Mouse (Mus musculus): ENCODE data around the gene Nav2. TPM values are rescaled to one million over a fixed set of nuclear protein-coding genes. Genes with fewer than 3 reads are reported as not detected.

The Nav2 gene
- polyA plus RNA-seq, 1 experiment from 2014 or later = 4.1 TPM

GRCm38 (mm10) chr7:49032216-49032615, 123.7 kb downstream of the Nav2 start:
- H3K9ac ChIP-seq (ENCODE audit: low read depth, low read length) = no peak overlapping the region
- no peak overlapping the region for H3K4me3 ChIP-seq (ENCODE audit: low read depth, low read length)
- H3K4me2 ChIP-seq (ENCODE audit: low read depth, low read length) = no peak overlapping the region
- no peaks in the 10 kb centered on the region for H3K4me1 ChIP-seq (ENCODE audit: control insufficient read depth, low read depth, low read length)
- H3K9me3 ChIP-seq (replicated peaks; ENCODE audit: control insufficient read depth, low read length) = no peaks in the 10 kb centered on the region
- ATAC-seq (ENCODE audit: low read depth) = no peak
- no peak overlapping the region for H3K27ac ChIP-seq (ENCODE audit: low read length)
- no peaks in the 10 kb centered on the region for H3K27me3 ChIP-seq (ENCODE audit: control insufficient read depth, insufficient read depth, low read depth, low read length)
- H3K36me3 ChIP-seq (ENCODE audit: control insufficient read depth, insufficient read depth) = no peaks in the 10 kb centered on the region
- 59% methylated on average over 4 of the region's 4 CpGs for WGBS (ENCODE audit: insufficient replicate concordance)

- no peaks in the 10 kb centered on the region for H3K9me3 ChIP-seq (replicated peaks; ENCODE audit: control insufficient read depth, low read length)
- WGBS (ENCODE audit: insufficient replicate concordance) = 40% methylated on average over 2 of the region's 2 CpGs
Observed at GRCm38 (mm10) chr7:49034253-49034652, 125.7 kb downstream of the Nav2 start.

GRCm38 (mm10) chr7:49040163-49040562, 131.6 kb downstream of the Nav2 start:
- Histone ChIP-seq H3K27ac (ENCODE audit: low read length) (no peak overlapping the region), H3K36me3 (ENCODE audit: control insufficient read depth, insufficient read depth) (no peaks in the 10 kb centered on the region), H3K9me3 (replicated peaks; ENCODE audit: control insufficient read depth, low read length) (no peaks in the 10 kb centered on the region), H3K4me1 (ENCODE audit: control insufficient read depth, low read depth, low read length) (no peaks in the 10 kb centered on the region), H3K27me3 (ENCODE audit: control insufficient read depth, insufficient read depth, low read depth, low read length) (no peaks in the 10 kb centered on the region), H3K9ac (ENCODE audit: low read depth, low read length) (no peak overlapping the region), H3K4me3 (ENCODE audit: low read depth, low read length) (no peak overlapping the region), H3K4me2 (ENCODE audit: low read depth, low read length) (no peak overlapping the region)
- 66% methylated on average over 8 of the region's 8 CpGs for WGBS (ENCODE audit: insufficient replicate concordance)
- ATAC-seq (ENCODE audit: low read depth) = no peak

More at GRCm38 (mm10) chr7:49034253-49034652, 125.7 kb downstream of the Nav2 start:
- Histone ChIP-seq H3K9ac (ENCODE audit: low read depth, low read length) (no peak overlapping the region), H3K27me3 (ENCODE audit: control insufficient read depth, insufficient read depth, low read depth, low read length) (no peaks in the 10 kb centered on the region), H3K36me3 (ENCODE audit: control insufficient read depth, insufficient read depth) (no peaks in the 10 kb centered on the region), H3K4me3 (ENCODE audit: low read depth, low read length) (no peak overlapping the region), H3K27ac (ENCODE audit: low read length) (no peak overlapping the region), H3K4me2 (ENCODE audit: low read depth, low read length) (no peak overlapping the region), H3K4me1 (ENCODE audit: control insufficient read depth, low read depth, low read length) (no peaks in the 10 kb centered on the region)
- ATAC-seq (ENCODE audit: low read depth) = no peak

- ATAC-seq (ENCODE audit: low read depth) = no peak
- Histone ChIP-seq H3K27me3 (ENCODE audit: control insufficient read depth, insufficient read depth, low read depth, low read length) (no peaks in the 10 kb centered on the region), H3K9me3 (replicated peaks; ENCODE audit: control insufficient read depth, low read length) (no peaks in the 10 kb centered on the region), H3K36me3 (ENCODE audit: control insufficient read depth, insufficient read depth) (no peaks in the 10 kb centered on the region), H3K4me2 (ENCODE audit: low read depth, low read length) (no peak overlapping the region), H3K27ac (ENCODE audit: low read length) (no peak overlapping the region), H3K4me1 (ENCODE audit: control insufficient read depth, low read depth, low read length) (no peaks in the 10 kb centered on the region), H3K9ac (ENCODE audit: low read depth, low read length) (no peak overlapping the region), H3K4me3 (ENCODE audit: low read depth, low read length) (no peak overlapping the region)
- 48% methylated on average over 4 of the region's 4 CpGs for WGBS (ENCODE audit: insufficient replicate concordance)
Observed at GRCm38 (mm10) chr7:49041334-49042070, 133.0 kb downstream of the Nav2 start.

GRCm38 (mm10) chr7:49045499-49046346, 137.2 kb downstream of the Nav2 start:
- H3K27me3 ChIP-seq (ENCODE audit: control insufficient read depth, insufficient read depth, low read depth, low read length) = no peaks in the 10 kb centered on the region
- no peak overlapping the region for H3K9ac ChIP-seq (ENCODE audit: low read depth, low read length)
- H3K36me3 ChIP-seq (ENCODE audit: control insufficient read depth, insufficient read depth) = no peaks in the 10 kb centered on the region
- H3K4me2 ChIP-seq (ENCODE audit: low read depth, low read length) = no peak overlapping the region
- no peaks in the 10 kb centered on the region for H3K9me3 ChIP-seq (replicated peaks; ENCODE audit: control insufficient read depth, low read length)
- no peak overlapping the region for H3K4me3 ChIP-seq (ENCODE audit: low read depth, low read length)
- no peak overlapping the region for H3K27ac ChIP-seq (ENCODE audit: low read length)
- no peak for ATAC-seq (ENCODE audit: low read depth)
- H3K4me1 ChIP-seq (ENCODE audit: control insufficient read depth, low read depth, low read length) = no peaks in the 10 kb centered on the region
- WGBS (ENCODE audit: insufficient replicate concordance) = 52% methylated on average over 6 of the region's 6 CpGs

- Histone ChIP-seq H3K4me3 (ENCODE audit: low read depth, low read length) (no peak overlapping the region), H3K27ac (ENCODE audit: low read length) (no peak overlapping the region), H3K9me3 (replicated peaks; ENCODE audit: control insufficient read depth, low read length) (no peaks in the 10 kb centered on the region), H3K27me3 (ENCODE audit: control insufficient read depth, insufficient read depth, low read depth, low read length) (no peaks in the 10 kb centered on the region), H3K4me2 (ENCODE audit: low read depth, low read length) (no peak overlapping the region), H3K36me3 (ENCODE audit: control insufficient read depth, insufficient read depth) (no peaks in the 10 kb centered on the region), H3K9ac (ENCODE audit: low read depth, low read length) (no peak overlapping the region), H3K4me1 (ENCODE audit: control insufficient read depth, low read depth, low read length) (no peaks in the 10 kb centered on the region)
- 19% methylated on average over 6 of the region's 6 CpGs for WGBS (ENCODE audit: insufficient replicate concordance)
- no peak for ATAC-seq (ENCODE audit: low read depth)
Observed at GRCm38 (mm10) chr7:49046347-49046989, 138.0 kb downstream of the Nav2 start.

- no peak overlapping the region for H3K4me2 ChIP-seq (ENCODE audit: low read depth, low read length)
- 21% methylated on average over 8 of the region's 8 CpGs for WGBS (ENCODE audit: insufficient replicate concordance)
- H3K27me3 ChIP-seq (ENCODE audit: control insufficient read depth, insufficient read depth, low read depth, low read length) = no peaks in the 10 kb centered on the region
- no peaks in the 10 kb centered on the region for H3K36me3 ChIP-seq (ENCODE audit: control insufficient read depth, insufficient read depth)
- H3K9me3 ChIP-seq (replicated peaks; ENCODE audit: control insufficient read depth, low read length) = no peaks in the 10 kb centered on the region
- no peak overlapping the region for H3K4me3 ChIP-seq (ENCODE audit: low read depth, low read length)
- no peak overlapping the region for H3K9ac ChIP-seq (ENCODE audit: low read depth, low read length)
- no peak for ATAC-seq (ENCODE audit: low read depth)
- H3K4me1 ChIP-seq (ENCODE audit: control insufficient read depth, low read depth, low read length) = no peaks in the 10 kb centered on the region
- no peak overlapping the region for H3K27ac ChIP-seq (ENCODE audit: low read length)
Observed at GRCm38 (mm10) chr7:49047336-49047735, 138.8 kb downstream of the Nav2 start.

GRCm38 (mm10) chr7:49052871-49053618, 144.5 kb downstream of the Nav2 start:
- ATAC-seq (ENCODE audit: low read depth) = no peak
- Histone ChIP-seq H3K36me3 (ENCODE audit: control insufficient read depth, insufficient read depth) (no peaks in the 10 kb centered on the region), H3K4me3 (ENCODE audit: low read depth, low read length) (no peak overlapping the region), H3K9ac (ENCODE audit: low read depth, low read length) (no peak overlapping the region), H3K27me3 (ENCODE audit: control insufficient read depth, insufficient read depth, low read depth, low read length) (no peaks in the 10 kb centered on the region), H3K27ac (ENCODE audit: low read length) (no peak overlapping the region), H3K9me3 (replicated peaks; ENCODE audit: control insufficient read depth, low read length) (no peaks in the 10 kb centered on the region), H3K4me2 (ENCODE audit: low read depth, low read length) (no peak overlapping the region), H3K4me1 (ENCODE audit: control insufficient read depth, low read depth, low read length) (no peaks in the 10 kb centered on the region)
- WGBS (ENCODE audit: insufficient replicate concordance) = 66% methylated on average over 9 of the region's 9 CpGs

Measured in liver, embryonic 16.5 days (tissue).